Mouse (Mus musculus): ENCODE measurements at regions not wholly inside any gene's neighbourhood (a gene's known extent, or its start where the extent isn't known, plus 50 kb on each side); places are given as distances from the start of the nearest gene placed in this dataset.
A peak's percentile ranks its signal among the peaks of the same experiment; 100 is the strongest.

GRCm38 (mm10) chr10:126385644-126386043, 419.7 kb downstream of the Lrig3 start:
- 95% methylated on average over 6 of the region's 6 CpGs for WGBS

GRCm38 (mm10) chr10:126380381-126380780, 414.4 kb downstream of the Lrig3 start:
- Histone ChIP-seq H3K4me3 (ENCODE audit: low read depth, low read length) (no peak overlapping the region), H3K9me3 (ENCODE audit: low read length) (no peaks in the 10 kb centered on the region), H3K4me2 (ENCODE audit: low read depth) (no peak overlapping the region), H3K27me3 (ENCODE audit: insufficient read depth, low read length) (no peaks in the 10 kb centered on the region), H3K36me3 (ENCODE audit: insufficient read depth) (no peaks in the 10 kb centered on the region), H3K4me1 (ENCODE audit: insufficient read depth) (no peaks in the 10 kb centered on the region), H3K9ac (no peak overlapping the region), H3K27ac (ENCODE audit: low read depth, low read length) (no peak overlapping the region)
- WGBS, result 83% methylated on average over 2 of the region's 2 CpGs
- no peak for TF ChIP-seq CTCF (IDR thresholded peaks at IDR 0.05; ENCODE audit: low read depth)
- DNase-seq (no peak), ATAC-seq (no peak)

More at GRCm38 (mm10) chr10:126385644-126386043, 419.7 kb downstream of the Lrig3 start:
- no peak for TF ChIP-seq CTCF (IDR thresholded peaks at IDR 0.05; ENCODE audit: low read depth)
- H3K36me3 ChIP-seq (ENCODE audit: insufficient read depth), result no peaks in the 10 kb centered on the region
- H3K9ac ChIP-seq, result no peak overlapping the region
- no peak overlapping the region for H3K27ac ChIP-seq (ENCODE audit: low read depth, low read length)
- no peak overlapping the region for H3K4me3 ChIP-seq (ENCODE audit: low read depth, low read length)
- no peak for ATAC-seq
- H3K4me1 ChIP-seq (ENCODE audit: insufficient read depth), result no peaks in the 10 kb centered on the region
- H3K4me2 ChIP-seq (ENCODE audit: low read depth), result no peak overlapping the region
- H3K27me3 ChIP-seq (ENCODE audit: insufficient read depth, low read length), result no peaks in the 10 kb centered on the region
- no peak for DNase-seq
- no peaks in the 10 kb centered on the region for H3K9me3 ChIP-seq (ENCODE audit: low read length)

- Histone ChIP-seq H3K27me3 (ENCODE audit: insufficient read depth, low read length) (no peaks in the 10 kb centered on the region), H3K4me2 (ENCODE audit: low read depth) (no peak overlapping the region), H3K36me3 (ENCODE audit: insufficient read depth) (no peaks in the 10 kb centered on the region), H3K4me3 (ENCODE audit: low read depth, low read length) (no peak overlapping the region), H3K9me3 (ENCODE audit: low read length) (no peaks in the 10 kb centered on the region), H3K9ac (no peak overlapping the region), H3K27ac (ENCODE audit: low read depth, low read length) (no peak overlapping the region), H3K4me1 (ENCODE audit: insufficient read depth) (no peaks in the 10 kb centered on the region)
- no peak for TF ChIP-seq CTCF (IDR thresholded peaks at IDR 0.05; ENCODE audit: low read depth)
- peak; percentile 54; the same call in 1 of the 2 replicates for ATAC-seq
- DNase-seq, result no peak
- WGBS, result 20% methylated on average over 6 of the region's 6 CpGs
These were observed 413.3 kb downstream of the Lrig3 start for GRCm38 (mm10) chr10:126379239-126379638.

DNA sequence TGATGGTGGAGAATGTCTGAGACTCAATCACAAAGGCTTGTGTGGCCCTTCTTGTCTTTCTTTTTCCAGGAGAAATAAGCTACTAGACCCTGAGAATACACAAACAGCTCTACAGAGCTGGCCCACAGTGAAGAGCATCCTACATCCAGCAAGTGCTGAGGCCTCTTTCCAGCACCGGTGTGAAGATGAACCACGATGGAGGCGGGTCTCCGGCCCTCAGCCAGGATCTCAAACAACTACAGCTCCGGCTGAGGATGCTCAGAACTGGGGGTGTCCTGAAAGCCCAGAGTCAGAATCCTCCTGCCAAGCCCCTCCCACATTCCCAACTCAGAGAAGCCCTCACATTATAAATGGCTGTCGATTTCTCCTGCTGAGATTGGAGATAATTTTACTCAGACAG, 407.9 kb downstream of the Lrig3 start:
- 58% methylated on average over 6 of the region's 6 CpGs for WGBS
- no peaks in the 10 kb centered on the region for H3K4me1 ChIP-seq (ENCODE audit: insufficient read depth)
- H3K4me3 ChIP-seq (ENCODE audit: low read depth, low read length), result no peak overlapping the region
- no peaks in the 10 kb centered on the region for H3K27me3 ChIP-seq (ENCODE audit: insufficient read depth, low read length)
- H3K9ac ChIP-seq, result no peak overlapping the region
- no peaks in the 10 kb centered on the region for H3K36me3 ChIP-seq (ENCODE audit: insufficient read depth)
- DNase-seq, result no peak
- no peak overlapping the region for H3K4me2 ChIP-seq (ENCODE audit: low read depth)
- no peak for ATAC-seq
- H3K27ac ChIP-seq (ENCODE audit: low read depth, low read length), result no peak overlapping the region
- H3K9me3 ChIP-seq (ENCODE audit: low read length), result no peaks in the 10 kb centered on the region
- no peak for TF ChIP-seq CTCF (IDR thresholded peaks at IDR 0.05; ENCODE audit: low read depth)

GRCm38 (mm10) chr10:126371881-126372280, 405.9 kb downstream of the Lrig3 start:
- DNase-seq, result no peak
- no peak overlapping the region for H3K9ac ChIP-seq
- H3K27ac ChIP-seq (ENCODE audit: low read depth, low read length), result no peak overlapping the region
- H3K4me3 ChIP-seq (ENCODE audit: low read depth, low read length), result no peak overlapping the region
- H3K4me1 ChIP-seq (ENCODE audit: insufficient read depth), result no peaks in the 10 kb centered on the region
- 93% methylated on average over 6 of the region's 6 CpGs for WGBS
- TF ChIP-seq CTCF (IDR thresholded peaks at IDR 0.05; ENCODE audit: low read depth), result no peak
- ATAC-seq, result no peak
- no peaks in the 10 kb centered on the region for H3K36me3 ChIP-seq (ENCODE audit: insufficient read depth)
- no peaks in the 10 kb centered on the region for H3K9me3 ChIP-seq (ENCODE audit: low read length)
- H3K4me2 ChIP-seq (ENCODE audit: low read depth), result no peak overlapping the region
- H3K27me3 ChIP-seq (ENCODE audit: insufficient read depth, low read length), result no peaks in the 10 kb centered on the region

DNA sequence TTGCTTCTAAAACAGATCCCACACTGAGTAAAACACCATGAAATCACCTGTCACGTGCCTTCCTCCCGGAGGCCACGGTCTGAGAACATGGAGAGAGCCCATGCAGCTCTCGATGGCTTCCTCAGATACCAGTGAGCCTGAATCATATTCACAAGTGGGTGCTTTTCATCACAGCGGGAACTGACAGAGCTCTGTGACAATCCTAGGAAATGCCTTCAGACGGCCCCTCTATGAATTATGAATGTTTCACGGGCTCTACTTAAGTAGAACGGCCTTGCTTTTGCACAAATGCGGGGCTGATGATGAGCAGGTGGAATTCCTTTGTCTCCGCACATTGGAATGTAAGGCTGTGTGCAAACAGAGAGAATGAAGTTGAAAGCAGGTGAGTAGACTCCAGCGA, 383.1 kb downstream of the Lrig3 start:
- Histone ChIP-seq H3K27me3 (ENCODE audit: insufficient read depth, low read length) (no peaks in the 10 kb centered on the region), H3K27ac (ENCODE audit: low read depth, low read length) (no peak overlapping the region), H3K4me2 (ENCODE audit: low read depth) (no peak overlapping the region), H3K9me3 (ENCODE audit: low read length) (no peaks in the 10 kb centered on the region), H3K4me3 (ENCODE audit: low read depth, low read length) (no peak overlapping the region), H3K4me1 (ENCODE audit: insufficient read depth) (no peaks in the 10 kb centered on the region), H3K9ac (no peak overlapping the region), H3K36me3 (ENCODE audit: insufficient read depth) (no peaks in the 10 kb centered on the region)
- no peak for ATAC-seq
- WGBS, result 65% methylated on average over 11 of the region's 11 CpGs
- DNase-seq, result no peak
- TF ChIP-seq CTCF (IDR thresholded peaks at IDR 0.05; ENCODE audit: low read depth), result no peak

DNA sequence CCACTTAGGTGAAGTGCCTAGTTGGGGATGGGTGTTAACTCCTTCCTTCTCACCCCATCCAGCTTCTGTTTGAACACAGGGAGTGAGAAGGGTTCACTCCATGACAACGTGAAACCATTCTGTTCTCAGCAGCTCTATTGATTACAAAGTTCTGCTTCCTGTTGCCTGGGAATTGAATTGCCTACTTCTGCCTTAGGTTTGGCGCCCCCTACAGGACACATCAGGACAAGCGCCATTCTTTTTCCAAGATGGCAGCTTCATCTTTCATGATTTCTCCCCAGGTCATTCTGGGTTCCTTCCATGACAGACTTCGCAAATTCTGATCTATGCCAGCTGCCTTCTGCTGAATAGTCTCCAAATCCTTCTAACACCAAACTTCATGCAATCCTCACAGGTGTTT, 371.5 kb downstream of the Lrig3 start:
- Histone ChIP-seq H3K27ac (ENCODE audit: low read depth, low read length) (no peak overlapping the region), H3K36me3 (ENCODE audit: insufficient read depth) (no peaks in the 10 kb centered on the region), H3K4me1 (ENCODE audit: insufficient read depth) (no peaks in the 10 kb centered on the region), H3K9ac (no peak overlapping the region), H3K4me3 (ENCODE audit: low read depth, low read length) (no peak overlapping the region), H3K4me2 (ENCODE audit: low read depth) (no peak overlapping the region), H3K9me3 (ENCODE audit: low read length) (no peaks in the 10 kb centered on the region), H3K27me3 (ENCODE audit: insufficient read depth, low read length) (no peaks in the 10 kb centered on the region)
- peak; percentile 30 for TF ChIP-seq CTCF (IDR thresholded peaks at IDR 0.05; ENCODE audit: low read depth)
- DNase-seq (no peak), ATAC-seq (no peak)
- 75% methylated on average over 4 of the region's 4 CpGs for WGBS

DNA sequence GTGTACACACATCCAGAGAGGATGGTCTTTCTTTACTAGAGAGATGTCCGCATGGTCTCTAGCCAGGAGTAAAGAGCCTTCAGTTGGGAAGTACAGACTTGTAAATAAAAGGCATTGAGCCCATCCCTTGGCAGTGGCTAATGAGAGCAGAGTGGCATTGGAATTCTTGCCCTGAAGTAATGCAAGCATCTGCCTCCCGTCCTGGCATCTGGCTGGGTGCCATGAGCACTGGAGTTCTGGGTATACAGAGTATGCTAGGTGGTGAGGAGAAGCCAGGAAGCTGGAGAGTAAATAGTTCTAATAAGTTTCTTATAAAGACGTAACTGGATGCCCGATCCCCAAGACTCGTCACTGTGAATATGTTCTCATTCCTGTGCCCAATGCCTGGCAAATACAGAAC, 367.8 kb downstream of the Lrig3 start:
- no peak for ATAC-seq
- no peaks in the 10 kb centered on the region for H3K4me1 ChIP-seq (ENCODE audit: insufficient read depth)
- no peaks in the 10 kb centered on the region for H3K36me3 ChIP-seq (ENCODE audit: insufficient read depth)
- H3K27me3 ChIP-seq (ENCODE audit: insufficient read depth, low read length), result no peaks in the 10 kb centered on the region
- WGBS, result 67% methylated on average over 5 of the region's 5 CpGs
- H3K9ac ChIP-seq, result no peak overlapping the region
- H3K4me3 ChIP-seq (ENCODE audit: low read depth, low read length), result no peak overlapping the region
- no peaks in the 10 kb centered on the region for H3K9me3 ChIP-seq (ENCODE audit: low read length)
- DNase-seq, result no peak
- H3K4me2 ChIP-seq (ENCODE audit: low read depth), result no peak overlapping the region
- no peak overlapping the region for H3K27ac ChIP-seq (ENCODE audit: low read depth, low read length)
- no peak for TF ChIP-seq CTCF (IDR thresholded peaks at IDR 0.05; ENCODE audit: low read depth)
